Mouse (Mus musculus): ENCODE data around the gene Rell1. TPM values are rescaled to one million over a fixed set of nuclear protein-coding genes. Genes with fewer than 3 reads are reported as not detected.
A peak's percentile ranks its signal among the peaks of the same experiment; 100 is the strongest.
"Not testable (repeated sequence)": the region's sequence is repeated elsewhere in the genome, so short reads cannot be mapped to it uniquely, and the experiment has no call there.

Gene Rell1
- total and polyA plus RNA-seq, 2 experiments = 5.7 to 8.4 TPM

DNA sequence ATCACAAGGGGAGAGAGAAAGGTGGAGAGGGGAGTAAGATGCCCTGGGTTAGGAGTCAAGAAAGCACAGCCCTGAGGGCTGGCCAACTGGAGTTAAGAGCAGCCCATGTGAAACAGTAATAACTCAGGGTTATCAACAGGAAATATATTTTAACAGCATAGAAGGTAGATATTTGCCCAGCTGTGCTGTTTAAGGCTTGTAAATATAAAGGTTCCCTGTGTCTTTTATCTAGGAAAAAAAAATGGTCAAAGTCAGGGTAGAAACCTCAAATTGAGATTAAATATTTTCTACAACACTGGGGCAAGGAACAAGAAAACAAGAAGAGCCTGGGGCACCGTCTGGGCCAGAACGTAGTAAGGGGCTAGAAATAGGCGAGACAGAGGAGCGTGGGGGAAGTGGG, 61.2 kb downstream of the Rell1 start:
- Histone ChIP-seq H3K79me2 (ENCODE audit: control insufficient read depth, insufficient read depth, low read length) (no peaks in the 10 kb centered on the region), H3K4me1 (ENCODE audit: control insufficient read depth, insufficient read depth, low read length) (peaks cover 9% of the 10 kb centered on the region), H3K27me3 (ENCODE audit: control insufficient read depth, insufficient read depth, low read length) (no peaks in the 10 kb centered on the region), H3K27ac (replicated peaks; ENCODE audit: insufficient read depth, low read depth, low read length) (no peak overlapping the region), H3K36me3 (ENCODE audit: control insufficient read depth, insufficient read depth, low read length) (no peaks in the 10 kb centered on the region), H3K4me3 (ENCODE audit: insufficient read depth, low read depth, low read length) (no peak overlapping the region), H3K9ac (ENCODE audit: low read depth, low read length) (no peak overlapping the region)
- TF ChIP-seq CTCF (IDR thresholded peaks at IDR 0.05; ENCODE audit: low read depth, low read length) = no peak
- TF ChIP-seq POLR2A (IDR thresholded peaks at IDR 0.05; ENCODE audit: extremely low read depth, insufficient read depth, low read length) = no peak
- WGBS = 84% methylated on average over 4 of the region's 4 CpGs
- no peak for DNase-seq (ENCODE audit: extremely low read depth, low read depth, low spot score)

DNA sequence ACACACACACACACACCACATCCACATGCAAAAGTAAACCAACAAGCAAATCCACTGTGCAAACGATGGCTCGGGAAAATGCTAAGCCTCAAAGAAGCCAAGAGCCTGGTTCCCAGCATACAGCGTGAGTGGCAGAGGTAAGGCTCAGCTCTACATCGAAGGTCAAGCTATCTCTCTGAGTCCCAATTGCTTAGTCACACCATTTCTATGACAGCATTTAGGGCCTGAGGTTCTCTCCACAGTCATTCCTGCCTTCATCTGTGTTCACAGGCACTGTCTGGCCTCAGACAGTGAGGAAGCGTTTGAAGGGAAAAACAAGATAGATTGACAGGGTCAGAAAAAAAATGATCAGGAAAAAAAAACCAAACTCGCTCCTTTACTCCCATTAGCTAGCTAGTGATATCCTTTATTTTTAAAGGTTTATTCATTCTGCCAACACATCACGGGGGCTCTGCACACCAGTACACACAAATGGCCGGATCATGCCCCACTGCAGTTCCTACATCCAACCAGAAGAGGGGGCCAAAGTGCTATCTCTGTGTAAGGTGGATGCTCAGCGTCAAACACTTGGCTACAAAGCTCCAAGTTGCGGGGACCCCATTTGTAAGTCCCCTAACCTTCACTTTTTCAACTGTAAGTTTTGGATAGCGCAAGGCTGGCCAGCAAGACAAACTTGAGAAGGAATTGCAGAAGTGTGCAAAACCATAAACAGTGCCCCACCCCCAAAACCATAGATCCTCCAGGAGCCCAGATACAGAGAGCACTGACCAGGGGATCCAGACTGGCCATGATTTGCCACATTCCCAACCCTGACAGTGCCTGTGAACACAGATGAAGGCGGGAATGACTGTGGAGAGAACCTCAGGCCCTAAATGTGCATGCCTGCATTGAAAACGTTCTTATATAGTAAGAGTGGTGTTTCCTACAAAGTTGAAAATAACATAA, 62.3 kb downstream of the Rell1 start:
- no peak overlapping the region for H3K27ac ChIP-seq (replicated peaks; ENCODE audit: insufficient read depth, low read depth, low read length)
- peak; percentile 50 for DNase-seq (ENCODE audit: extremely low read depth, low read depth, low spot score)
- H3K79me2 ChIP-seq (ENCODE audit: control insufficient read depth, insufficient read depth, low read length) = no peaks in the 10 kb centered on the region
- 28% methylated on average over 13 of the region's 13 CpGs for WGBS
- no peak for TF ChIP-seq POLR2A (IDR thresholded peaks at IDR 0.05; ENCODE audit: extremely low read depth, insufficient read depth, low read length)
- TF ChIP-seq CTCF (IDR thresholded peaks at IDR 0.05; ENCODE audit: low read depth, low read length) = peak; percentile 94
- peaks cover 9% of the 10 kb centered on the region for H3K4me1 ChIP-seq (ENCODE audit: control insufficient read depth, insufficient read depth, low read length)
- H3K9ac ChIP-seq (ENCODE audit: low read depth, low read length) = no peak overlapping the region
- no peak overlapping the region for H3K4me3 ChIP-seq (ENCODE audit: insufficient read depth, low read depth, low read length)
- H3K27me3 ChIP-seq (ENCODE audit: control insufficient read depth, insufficient read depth, low read length) = no peaks in the 10 kb centered on the region
- no peaks in the 10 kb centered on the region for H3K36me3 ChIP-seq (ENCODE audit: control insufficient read depth, insufficient read depth, low read length)

DNA sequence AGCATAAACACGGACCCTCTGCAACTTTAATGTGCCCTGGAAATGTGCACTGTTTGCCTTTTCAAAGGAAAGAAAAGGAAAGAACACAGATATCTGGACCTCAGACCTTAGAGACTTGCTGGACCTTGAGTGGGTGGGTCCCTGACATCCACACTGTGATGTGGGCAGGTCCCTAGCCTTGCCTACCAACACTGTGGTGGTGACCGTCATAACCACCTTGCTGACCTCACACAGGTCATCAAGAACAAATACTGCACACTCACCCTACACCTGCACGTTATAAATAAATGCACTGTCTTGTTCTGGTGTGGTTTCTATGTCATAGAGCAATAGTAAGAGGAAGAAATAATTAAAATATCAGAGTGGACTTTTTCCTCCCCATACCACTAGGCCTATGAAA, 65.4 kb downstream of the Rell1 start:
- Histone ChIP-seq H3K27ac (replicated peaks; ENCODE audit: insufficient read depth, low read depth, low read length) (no peak overlapping the region), H3K79me2 (ENCODE audit: control insufficient read depth, insufficient read depth, low read length) (no peaks in the 10 kb centered on the region), H3K36me3 (ENCODE audit: control insufficient read depth, insufficient read depth, low read length) (peaks cover 4% of the 10 kb centered on the region; the same call in 1 of the 2 replicates), H3K9ac (ENCODE audit: low read depth, low read length) (no peak overlapping the region), H3K27me3 (ENCODE audit: control insufficient read depth, insufficient read depth, low read length) (no peaks in the 10 kb centered on the region), H3K4me1 (ENCODE audit: control insufficient read depth, insufficient read depth, low read length) (no peaks in the 10 kb centered on the region), H3K4me3 (ENCODE audit: insufficient read depth, low read depth, low read length) (no peak overlapping the region)
- DNase-seq (ENCODE audit: extremely low read depth, low read depth, low spot score) = no peak
- TF ChIP-seq CTCF (IDR thresholded peaks at IDR 0.05; ENCODE audit: low read depth, low read length) (no peak), POLR2A (IDR thresholded peaks at IDR 0.05; ENCODE audit: extremely low read depth, insufficient read depth, low read length) (no peak)
- 39% methylated on average over 3 of the region's 3 CpGs for WGBS

DNA sequence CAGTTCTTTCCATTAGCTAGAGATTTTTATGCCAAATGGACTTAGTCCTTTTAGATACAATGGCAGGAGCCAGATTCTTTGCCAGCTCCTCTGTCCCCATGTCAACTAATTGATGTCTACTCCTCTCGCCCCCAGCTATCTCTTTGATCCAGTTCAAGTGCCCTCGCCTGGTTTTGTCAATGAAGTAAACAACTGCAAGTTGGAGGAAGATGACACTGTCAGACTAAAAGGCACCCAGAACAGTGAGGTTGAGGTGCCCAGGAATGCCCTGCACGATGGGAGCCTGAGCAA, 70.9 kb downstream of the Rell1 start:
- WGBS = 28% methylated on average over 3 of the region's 3 CpGs
- peak; percentile 98 for DNase-seq (ENCODE audit: extremely low read depth, low read depth, low spot score)
- H3K27me3 ChIP-seq (ENCODE audit: control insufficient read depth, insufficient read depth, low read length) = no peaks in the 10 kb centered on the region

DNA sequence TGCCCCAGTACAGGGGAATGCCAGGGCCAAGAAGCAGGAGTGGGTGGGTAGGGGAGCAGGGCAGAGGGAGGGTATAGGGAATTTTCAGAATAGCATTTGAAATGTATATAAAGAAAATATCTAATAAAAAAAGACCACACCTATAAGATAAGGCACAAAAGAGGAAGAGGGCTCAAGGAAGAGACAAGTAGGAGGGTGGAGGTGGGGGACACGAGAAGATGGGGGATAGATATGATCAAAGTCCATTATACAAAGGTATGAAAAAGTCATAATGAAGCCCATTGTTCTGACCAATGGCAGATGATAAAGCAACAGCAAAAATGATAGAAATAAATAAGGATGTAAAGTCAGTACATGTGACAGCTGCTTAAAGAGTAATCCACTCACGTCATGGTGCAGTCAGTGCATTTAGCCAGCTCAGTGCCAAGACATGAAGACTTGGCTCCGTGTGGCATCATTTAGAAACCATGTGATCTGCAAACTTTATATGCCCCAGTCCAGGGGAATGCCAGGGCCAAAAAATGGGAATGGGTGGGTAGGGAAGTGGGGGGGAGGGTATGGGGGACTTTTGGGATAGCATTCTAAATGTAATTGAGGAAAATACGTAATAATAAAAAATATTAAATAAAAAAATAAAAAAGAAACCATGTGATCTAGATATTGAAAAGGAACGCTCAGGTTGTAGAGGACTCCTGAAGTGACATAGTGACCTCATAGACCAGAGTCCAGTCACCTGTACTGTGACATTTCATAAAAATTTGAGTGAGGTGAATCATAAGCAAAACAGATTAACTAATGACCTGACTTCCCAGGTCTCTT, 71.5 kb downstream of the Rell1 start:
- peak; percentile 83 for DNase-seq (ENCODE audit: extremely low read depth, low read depth, low spot score)
- Histone ChIP-seq H3K27ac (replicated peaks; ENCODE audit: insufficient read depth, low read depth, low read length) (peak overlapping the region; percentile 9; the same call in 1 of the 2 replicates), H3K4me1 (ENCODE audit: control insufficient read depth, insufficient read depth, low read length) (peaks cover 17% of the 10 kb centered on the region)
- H3K4me3 ChIP-seq (ENCODE audit: insufficient read depth, low read depth, low read length); H3K9ac ChIP-seq (ENCODE audit: low read depth, low read length); H3K36me3 ChIP-seq (ENCODE audit: control insufficient read depth, insufficient read depth, low read length); H3K79me2 ChIP-seq (ENCODE audit: control insufficient read depth, insufficient read depth, low read length); H3K27me3 ChIP-seq (ENCODE audit: control insufficient read depth, insufficient read depth, low read length): not testable (repeated sequence)
- WGBS = 37% methylated on average over 5 of the region's 5 CpGs

More for the DNA sequence above, 70.9 kb downstream of the Rell1 start:
- Histone ChIP-seq H3K27ac (replicated peaks; ENCODE audit: insufficient read depth, low read depth, low read length) (peak overlapping the region; percentile 80), H3K4me3 (ENCODE audit: insufficient read depth, low read depth, low read length) (no peak overlapping the region), H3K9ac (ENCODE audit: low read depth, low read length) (no peak overlapping the region), H3K79me2 (ENCODE audit: control insufficient read depth, insufficient read depth, low read length) (no peaks in the 10 kb centered on the region; the same call in 1 of the 2 replicates), H3K36me3 (ENCODE audit: control insufficient read depth, insufficient read depth, low read length) (peaks cover 4% of the 10 kb centered on the region; the same call in 1 of the 2 replicates), H3K4me1 (ENCODE audit: control insufficient read depth, insufficient read depth, low read length) (peaks cover 12% of the 10 kb centered on the region)
- TF ChIP-seq POLR2A (IDR thresholded peaks at IDR 0.05; ENCODE audit: extremely low read depth, insufficient read depth, low read length) (no peak), CTCF (IDR thresholded peaks at IDR 0.05; ENCODE audit: low read depth, low read length) (no peak)
